Mouse (Mus musculus) neural tube, embryonic 12.5 days (tissue): ENCODE results near the gene Cd55b. TPM values are rescaled to one million over a fixed set of nuclear protein-coding genes. Genes with fewer than 3 reads are reported as not detected.
"Not testable (repeated sequence)": the region's sequence is repeated elsewhere in the genome, so short reads cannot be mapped to it uniquely, and the experiment has no call there.

Experiments
- ATAC-seq: fragments of 200-750 bp; cut with Nextera tagmentation; 2 replicates; pipeline ENCODE4 v1.8.0; 2017; ENCODE audit warnings: low read depth, mild to moderate bottlenecking, moderate TSS enrichment, moderate library complexity; ENCODE audit not compliant: low FRiP score
- H3K27ac ChIP-seq: fragments of 300-500 bp; sonication (generic); 2 replicates; pipeline ENCODE4 v1.5.1; 2016
- H3K27me3 ChIP-seq: fragments of 300-500 bp; sonication (generic); replicated peaks from 2 replicates; pipeline ENCODE4 v1.6.1; 2016; ENCODE audit warnings: mild to moderate bottlenecking
- H3K36me3 ChIP-seq: fragments of 300-500 bp; sonication (generic); 2 replicates; pipeline ENCODE4 v1.6.1; 2016; ENCODE audit warnings: mild to moderate bottlenecking
- H3K4me1 ChIP-seq: fragments of 300-500 bp; sonication (generic); 2 replicates; pipeline ENCODE4 v1.6.1; 2016
- H3K4me2 ChIP-seq: fragments of 300-500 bp; sonication (generic); replicated peaks from 2 replicates; pipeline ENCODE4 v1.6.1; 2016; ENCODE audit warnings: mild to moderate bottlenecking
- H3K4me3 ChIP-seq: fragments of 300-500 bp; sonication (generic); 2 replicates; pipeline ENCODE4 v1.5.1; 2016
- H3K9ac ChIP-seq: fragments of 300-500 bp; sonication (generic); 2 replicates; pipeline ENCODE4 v1.6.1; 2016; ENCODE audit warnings: mild to moderate bottlenecking
- H3K9me3 ChIP-seq: fragments of 300-500 bp; sonication (generic); 2 replicates; pipeline ENCODE4 v1.6.1; 2016; ENCODE audit warnings: mild to moderate bottlenecking
- WGBS: fragments of 180-500 bp; shearing (Covaris S2); methylation state at CpG from one replicate; pipeline ENCODE4 v1.1.7; 2016; 5-methylcytosine and 5-hydroxymethylcytosine counted together
- polyA plus RNA-seq: library from polyadenylated mRNA; unstranded; fragments of >200 nt; fragmentation: Nextera tagmentation; extraction: Ambion mirVana; gene quantifications from 2 replicates; pipeline ENCODE4 v1.2.1, GENCODE M21; 2016

Gene Cd55b
- polyA plus RNA-seq, 1 experiment from 2014 or later, result not detected

GRCm38 (mm10) chr1:130397109-130397508 lies 25.7 kb downstream of the Cd55b start:
- H3K27ac ChIP-seq, H3K4me1 ChIP-seq, ATAC-seq: not testable (repeated sequence)

GRCm38 (mm10) chr1:130387282-130387681 lies 35.5 kb downstream of the Cd55b start:
- not testable (repeated sequence) for H3K9ac ChIP-seq, H3K9me3 ChIP-seq, H3K4me3 ChIP-seq, ATAC-seq, H3K36me3 ChIP-seq, H3K27ac ChIP-seq, H3K4me2 ChIP-seq, H3K4me1 ChIP-seq, H3K27me3 ChIP-seq

More at GRCm38 (mm10) chr1:130397109-130397508, 25.7 kb downstream of the Cd55b start:
- not testable (repeated sequence) for H3K27me3 ChIP-seq, H3K9me3 ChIP-seq, H3K4me3 ChIP-seq, H3K4me2 ChIP-seq, H3K9ac ChIP-seq, H3K36me3 ChIP-seq

GRCm38 (mm10) chr1:130377726-130378429 lies 44.9 kb downstream of the Cd55b start:
- no peak for ATAC-seq
- Histone ChIP-seq H3K27ac (no peak overlapping the region), H3K4me2 (no peak overlapping the region), H3K4me3 (no peak overlapping the region), H3K9me3 (no peaks in the 10 kb centered on the region), H3K36me3 (no peaks in the 10 kb centered on the region), H3K27me3 (no peaks in the 10 kb centered on the region), H3K4me1 (no peaks in the 10 kb centered on the region), H3K9ac (no peak overlapping the region)
- 94% methylated on average over 14 of the region's 14 CpGs for WGBS

- no peaks in the 10 kb centered on the region for H3K9me3 ChIP-seq
- H3K4me3 ChIP-seq, result no peak overlapping the region
- no peak overlapping the region for H3K27ac ChIP-seq
- H3K36me3 ChIP-seq, result no peaks in the 10 kb centered on the region
- H3K4me2 ChIP-seq, result no peak overlapping the region
- H3K9ac ChIP-seq, result no peak overlapping the region
- 85% methylated on average over 3 of the region's 3 CpGs for WGBS
- no peaks in the 10 kb centered on the region for H3K4me1 ChIP-seq
- no peaks in the 10 kb centered on the region for H3K27me3 ChIP-seq
- ATAC-seq, result no peak
These were observed 48.5 kb downstream of the Cd55b start for GRCm38 (mm10) chr1:130374173-130374785.

GRCm38 (mm10) chr1:130373398-130374083 lies 49.3 kb downstream of the Cd55b start:
- Histone ChIP-seq H3K4me3 (no peak overlapping the region), H3K36me3 (no peaks in the 10 kb centered on the region), H3K27ac (no peak overlapping the region), H3K4me2 (no peak overlapping the region), H3K4me1 (no peaks in the 10 kb centered on the region), H3K9ac (no peak overlapping the region), H3K9me3 (no peaks in the 10 kb centered on the region), H3K27me3 (no peaks in the 10 kb centered on the region)
- no peak for ATAC-seq
- 36% methylated on average over 2 of the region's 2 CpGs for WGBS

- no peaks in the 10 kb centered on the region for H3K27me3 ChIP-seq
- WGBS, result 38% methylated on average over 7 of the region's 7 CpGs
- H3K4me1 ChIP-seq, result no peaks in the 10 kb centered on the region
- H3K36me3 ChIP-seq, result no peaks in the 10 kb centered on the region
- no peaks in the 10 kb centered on the region for H3K9me3 ChIP-seq
- ATAC-seq, result no peak; the same call in 1 of the 2 replicates
- H3K4me2 ChIP-seq, result no peak overlapping the region
- no peak overlapping the region for H3K4me3 ChIP-seq
- H3K27ac ChIP-seq, result no peak overlapping the region
- no peak overlapping the region for H3K9ac ChIP-seq
These were observed 50.8 kb downstream of the Cd55b start for GRCm38 (mm10) chr1:130371895-130372528.

GRCm38 (mm10) chr1:130371291-130371690 lies 51.5 kb downstream of the Cd55b start:
- no peak overlapping the region for H3K4me2 ChIP-seq
- no peak overlapping the region for H3K4me3 ChIP-seq
- no peak overlapping the region for H3K27ac ChIP-seq
- ATAC-seq, result no peak
- H3K36me3 ChIP-seq, result no peaks in the 10 kb centered on the region
- H3K4me1 ChIP-seq, result no peaks in the 10 kb centered on the region
- H3K9me3 ChIP-seq, result no peaks in the 10 kb centered on the region
- 91% methylated on average over 5 of the region's 5 CpGs for whole genome bisulfite sequencing
- no peaks in the 10 kb centered on the region for H3K27me3 ChIP-seq
- no peak overlapping the region for H3K9ac ChIP-seq

GRCm38 (mm10) chr1:130350077-130350635 lies 72.7 kb downstream of the Cd55b start:
- 19% methylated on average over 1 of the region's 1 CpGs for WGBS
- Histone ChIP-seq H3K4me1 (no peaks in the 10 kb centered on the region), H3K27ac (no peak overlapping the region), H3K9ac (no peak overlapping the region), H3K36me3 (no peaks in the 10 kb centered on the region), H3K4me2 (no peak overlapping the region), H3K4me3 (no peak overlapping the region), H3K27me3 (no peaks in the 10 kb centered on the region), H3K9me3 (no peaks in the 10 kb centered on the region)
- ATAC-seq, result peak; percentile 70

- Histone ChIP-seq H3K4me3 (no peak overlapping the region), H3K4me1 (no peaks in the 10 kb centered on the region), H3K27ac (no peak overlapping the region), H3K9me3 (no peaks in the 10 kb centered on the region), H3K36me3 (no peaks in the 10 kb centered on the region), H3K9ac (no peak overlapping the region), H3K27me3 (no peaks in the 10 kb centered on the region), H3K4me2 (no peak overlapping the region)
- 86% methylated on average over 9 of the region's 9 CpGs for WGBS
- ATAC-seq, result no peak
These were observed 80.4 kb downstream of the Cd55b start for GRCm38 (mm10) chr1:130342429-130342828.

Other genes starting within 250 kb of the Cd55b start
- gene Cd55, start 39.7 kb upstream of the Cd55b start, polyA plus RNA-seq, result 4.3 and 5.9 TPM in 2 replicates
- gene Zp3r, start 206.6 kb upstream of the Cd55b start, polyA plus RNA-seq, result not detected in 2 replicates
- 0.06 TPM in 1 of 2 replicates, not detected in the other for gene C4bp, start 238.6 kb upstream of the Cd55b start, polyA plus RNA-seq